Mouse (Mus musculus): ENCODE data around the gene St8sia6.
A peak's percentile ranks its signal among the peaks of the same experiment; 100 is the strongest.
"Not testable (repeated sequence)": the region's sequence is repeated elsewhere in the genome, so short reads cannot be mapped to it uniquely, and the experiment has no call there.

The St8sia6 gene

DNA sequence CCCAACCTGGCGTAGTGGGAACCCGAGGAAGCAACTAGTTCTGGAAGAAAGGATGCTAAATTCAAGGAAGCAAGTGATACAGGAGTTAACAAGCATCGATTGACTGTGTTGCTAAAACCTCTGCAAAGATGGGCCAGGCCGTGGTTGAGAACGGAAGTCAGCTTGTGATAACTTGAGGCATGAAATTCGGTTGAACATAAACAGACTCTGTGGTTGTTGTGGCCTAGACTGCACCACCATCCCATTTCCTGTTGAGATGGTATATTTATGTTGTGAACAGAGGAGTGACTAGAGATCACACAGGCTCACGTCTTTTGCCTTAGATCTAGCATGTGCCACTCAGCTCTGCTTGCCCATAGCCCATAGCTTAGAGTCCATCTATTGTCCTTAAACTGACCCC is 36.5 kb downstream of the St8sia6 start:
- DNase-seq: no peak

- DNase-seq: no peak
Observed at GRCm38 (mm10) chr2:13755733-13756132, 38.1 kb downstream of the St8sia6 start.

- DNase-seq: no peak
Observed at GRCm38 (mm10) chr2:13751691-13752090, 42.2 kb downstream of the St8sia6 start.

GRCm38 (mm10) chr2:13750777-13751176 is 43.1 kb downstream of the St8sia6 start:
- no peak for DNase-seq

DNA sequence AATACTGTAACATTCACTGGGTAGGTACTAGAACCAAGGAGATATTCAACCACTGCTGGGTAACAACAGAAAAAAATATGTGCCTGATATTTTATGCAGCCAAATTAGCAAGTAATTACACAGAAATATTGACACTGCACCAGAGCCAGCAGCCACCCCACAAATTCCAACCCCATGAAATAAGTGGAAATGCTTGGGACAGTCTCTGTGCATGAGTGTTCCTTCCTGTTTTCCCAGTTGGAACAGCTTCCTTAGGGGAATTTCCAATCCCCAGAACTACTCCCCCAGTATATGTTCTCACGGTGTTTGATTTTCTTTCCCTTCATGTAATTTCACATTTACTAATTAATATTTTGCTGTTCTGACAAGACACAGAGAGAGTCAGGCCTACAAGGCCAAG is 43.8 kb downstream of the St8sia6 start:
- DNase-seq: no peak

DNA sequence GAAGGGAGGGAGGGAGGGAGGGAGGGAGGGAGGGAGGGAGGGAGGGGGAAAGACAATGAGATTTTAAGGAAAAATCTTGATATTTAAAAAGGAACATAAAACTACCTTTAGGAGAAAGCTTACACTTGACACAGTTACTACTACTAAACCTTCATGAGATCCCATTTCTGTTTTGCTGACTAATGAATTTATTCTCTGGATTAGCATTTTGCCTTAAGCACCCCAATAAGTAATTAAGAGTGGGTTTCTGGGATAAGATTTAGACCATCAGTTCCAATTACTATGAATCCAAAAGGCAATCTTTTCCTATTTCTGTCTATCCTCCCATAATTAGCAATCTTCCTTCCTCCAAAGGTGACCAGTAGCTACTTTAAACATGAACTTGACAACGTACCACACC is 44.7 kb downstream of the St8sia6 start:
- DNase-seq: no peak

GRCm38 (mm10) chr2:13747576-13747975 is 46.3 kb downstream of the St8sia6 start:
- DNase-seq: no peak

GRCm38 (mm10) chr2:13746023-13746422 is 47.8 kb downstream of the St8sia6 start:
- no peak for DNase-seq

GRCm38 (mm10) chr2:13738704-13739103 is 55.2 kb downstream of the St8sia6 start:
- no peak for DNase-seq

DNA sequence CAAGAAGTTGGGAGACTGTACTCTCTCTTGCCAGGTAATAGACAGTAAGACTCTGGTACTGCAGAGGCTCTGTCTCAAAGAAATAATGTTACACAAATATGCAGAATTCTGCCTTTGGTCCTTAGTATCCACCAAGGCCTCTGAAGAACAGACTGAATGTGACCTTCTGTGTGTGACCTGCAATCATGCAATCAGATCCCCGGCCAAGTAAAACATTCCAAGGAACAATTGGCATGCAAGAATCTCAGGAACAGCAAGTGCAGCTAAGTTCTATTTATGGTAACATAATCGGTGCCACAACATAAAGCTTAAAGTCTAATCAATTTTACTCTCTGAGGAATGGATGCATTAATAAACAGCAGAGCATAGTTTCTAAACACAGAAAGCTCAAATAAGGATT is 66.0 kb downstream of the St8sia6 start:
- no peak for DNase-seq

GRCm38 (mm10) chr2:13725592-13725991 is 68.3 kb downstream of the St8sia6 start:
- DNase-seq: no peak

GRCm38 (mm10) chr2:13722241-13722640 is 71.6 kb downstream of the St8sia6 start:
- DNase-seq: no peak

DNA sequence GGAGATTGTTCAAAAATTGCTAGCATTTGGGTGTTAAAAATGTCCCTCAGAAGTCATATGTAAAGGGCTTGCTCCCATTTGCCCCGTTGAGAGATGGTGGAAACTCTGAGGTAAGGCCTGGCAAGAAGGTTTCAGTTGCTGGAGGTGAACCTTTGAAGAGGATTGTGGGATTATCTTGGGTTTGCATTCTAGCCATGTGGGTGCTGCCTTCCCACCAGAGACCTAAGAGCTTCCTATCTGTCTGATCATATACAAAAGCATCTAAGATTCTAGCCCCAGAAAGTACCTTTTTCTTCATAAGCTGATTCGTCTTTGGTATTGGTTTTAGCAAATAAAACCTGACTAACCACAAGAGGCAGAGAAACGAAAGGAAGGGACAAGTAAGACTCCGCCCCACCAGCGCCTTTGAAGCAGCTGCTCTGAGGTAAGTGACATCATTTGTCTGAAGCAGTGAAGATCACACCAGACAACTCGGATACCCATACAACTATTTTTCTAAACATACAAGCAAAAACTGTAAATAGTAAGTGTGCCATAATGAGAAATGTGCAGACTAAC is 75.2 kb downstream of the St8sia6 start:
- no peak for DNase-seq

GRCm38 (mm10) chr2:13708785-13709184 is 85.1 kb downstream of the St8sia6 start:
- no peak for DNase-seq

DNA sequence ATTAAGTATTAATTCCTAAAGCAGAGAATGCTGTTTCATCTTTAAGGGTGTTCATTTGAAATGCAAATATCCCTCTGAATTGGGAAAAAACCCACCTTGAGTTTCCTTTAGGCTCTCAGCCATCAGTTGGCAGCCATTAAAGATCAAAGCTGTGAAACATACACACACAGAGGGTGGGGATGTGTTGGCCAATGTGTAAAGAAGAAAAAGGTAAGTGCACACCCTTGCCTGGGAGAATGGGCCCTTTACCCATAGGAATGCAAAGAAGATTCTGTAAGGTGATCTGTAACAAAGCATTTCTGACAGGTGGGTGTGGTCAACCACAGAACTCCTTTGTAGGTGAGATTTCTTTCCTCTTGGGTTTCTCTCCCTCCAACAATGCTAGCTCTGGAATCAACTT is 96.3 kb downstream of the St8sia6 start:
- no peak for DNase-seq

DNA sequence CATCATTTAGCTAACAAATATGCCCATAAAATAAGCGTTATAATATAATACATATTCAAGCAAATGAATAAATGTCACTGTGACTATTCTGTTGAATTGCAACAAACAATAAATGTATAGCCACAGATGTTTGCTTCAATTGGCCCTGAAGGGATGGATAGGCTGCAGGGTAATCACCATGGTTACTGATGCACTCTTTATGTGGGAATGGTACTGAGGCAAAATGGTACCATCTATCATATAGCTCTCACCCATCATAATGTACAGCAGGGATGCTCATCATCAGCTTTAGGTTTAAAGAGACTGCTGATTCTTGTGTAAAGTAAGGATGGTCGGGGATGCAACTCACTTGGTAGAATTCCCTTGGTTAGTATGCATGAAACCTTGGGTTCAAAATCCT is 99.4 kb downstream of the St8sia6 start:
- DNase-seq: no peak

DNA sequence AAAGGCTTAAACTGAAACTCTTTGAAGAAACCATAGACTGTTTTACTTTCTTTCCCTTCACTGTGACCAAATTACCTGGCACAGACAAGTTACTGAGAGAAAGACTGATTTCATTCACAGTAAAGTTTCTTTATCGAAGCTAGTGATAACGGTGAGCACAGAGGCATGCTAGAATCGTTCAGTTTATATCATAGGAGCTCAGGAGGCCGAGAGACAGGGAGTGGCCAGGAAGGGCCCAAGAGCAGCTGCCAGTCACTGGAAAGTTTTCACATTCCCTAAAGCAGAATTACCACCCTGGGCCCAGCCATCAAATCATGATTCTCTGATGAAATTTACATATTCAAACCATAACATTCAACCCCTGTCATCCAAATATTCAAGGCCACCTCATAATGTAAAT is 109.5 kb downstream of the St8sia6 start:
- DNase-seq: no peak

DNA sequence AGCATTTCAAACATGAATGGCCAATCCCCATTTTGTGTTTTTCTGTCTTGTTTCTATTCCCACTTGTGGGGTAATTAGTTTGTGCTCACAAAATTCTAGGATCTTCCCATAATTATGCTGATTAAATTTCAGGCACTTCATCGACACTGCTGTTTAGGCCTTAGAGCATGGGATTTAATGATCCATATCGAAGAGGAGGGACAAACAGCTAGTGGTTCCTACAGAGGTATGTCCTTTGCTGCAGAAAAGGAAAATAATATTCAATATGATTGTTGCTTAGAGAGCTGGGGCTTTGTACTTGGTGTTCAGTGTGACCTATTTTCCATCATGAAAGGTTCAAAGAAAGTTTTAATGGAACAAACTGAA is 110.7 kb downstream of the St8sia6 start:
- DNase-seq: no peak

- DNase-seq: peak; percentile 85 to 86
Observed at GRCm38 (mm10) chr2:13682488-13683204, 111.2 kb downstream of the St8sia6 start.

DNA sequence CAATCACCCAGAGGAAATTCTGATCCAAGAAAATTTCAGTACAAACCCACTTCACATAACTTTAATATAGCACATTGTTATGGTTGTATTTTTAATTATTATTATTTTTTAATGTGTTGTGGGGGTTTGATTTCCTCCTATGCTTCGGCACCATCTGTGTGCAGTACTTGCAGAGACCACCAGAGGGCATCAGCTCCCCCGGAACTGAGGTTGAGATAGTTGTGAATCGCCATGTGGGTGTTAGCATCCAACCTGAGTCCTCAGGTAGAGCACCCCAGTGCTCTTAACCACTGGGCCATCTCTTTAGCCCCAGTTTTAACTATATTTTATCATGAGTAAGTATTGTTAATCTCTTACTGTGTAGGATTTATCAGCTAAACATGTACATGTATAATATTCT is 120.9 kb downstream of the St8sia6 start:
- DNase-seq: peak; percentile 28 to 45

DNA sequence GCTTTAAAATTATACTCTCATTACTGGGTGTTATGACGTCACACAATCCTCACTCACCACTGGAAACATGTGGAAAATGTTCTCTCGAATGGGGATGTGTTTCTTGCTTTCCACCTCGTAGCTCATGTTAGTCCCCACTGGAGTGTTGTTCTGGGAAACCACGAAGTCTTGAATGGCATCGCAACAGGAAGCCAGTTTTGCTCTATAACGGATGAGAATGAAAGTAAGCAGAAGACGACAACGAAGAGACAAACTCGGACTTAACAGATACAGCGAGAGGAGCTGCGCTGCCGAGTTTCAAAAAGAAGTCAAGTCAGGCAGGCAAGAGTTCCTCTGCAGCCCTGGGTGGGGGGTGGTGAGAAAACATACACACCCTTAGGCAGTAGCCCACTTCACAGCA is 121.4 kb downstream of the St8sia6 start:
- DNase-seq: no peak

- no peak for DNase-seq
Observed at GRCm38 (mm10) chr2:13634866-13635265, 159.0 kb downstream of the St8sia6 start.

GRCm38 (mm10) chr2:13630136-13630832 is 163.6 kb downstream of the St8sia6 start:
- DNase-seq: no peak

DNA sequence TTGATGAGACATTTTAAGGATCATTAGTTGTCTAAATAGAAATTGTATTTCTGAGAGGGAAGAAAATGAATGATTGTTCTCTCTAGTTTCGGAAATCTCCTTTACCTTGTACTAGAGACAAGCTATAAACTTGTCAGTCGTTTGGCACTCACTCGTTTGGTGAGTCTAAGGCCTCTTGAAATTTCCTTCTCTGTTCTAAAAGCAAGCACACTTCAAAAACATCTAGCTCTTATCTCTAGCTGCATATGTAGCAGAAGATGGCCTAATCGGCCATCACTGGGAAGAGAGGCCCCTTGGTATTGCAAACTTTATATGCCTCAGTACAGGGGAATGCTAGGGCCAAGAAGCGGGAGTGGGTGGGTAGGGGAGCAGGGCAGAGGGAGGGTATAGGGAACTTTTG is 190.2 kb downstream of the St8sia6 start:
- DNase-seq: not testable (repeated sequence)
